Mouse (Mus musculus): ENCODE measurements at regions not wholly inside any gene's neighbourhood (a gene's known extent, or its start where the extent isn't known, plus 50 kb on each side); places are given as distances from the start of the nearest gene placed in this dataset.

DNA sequence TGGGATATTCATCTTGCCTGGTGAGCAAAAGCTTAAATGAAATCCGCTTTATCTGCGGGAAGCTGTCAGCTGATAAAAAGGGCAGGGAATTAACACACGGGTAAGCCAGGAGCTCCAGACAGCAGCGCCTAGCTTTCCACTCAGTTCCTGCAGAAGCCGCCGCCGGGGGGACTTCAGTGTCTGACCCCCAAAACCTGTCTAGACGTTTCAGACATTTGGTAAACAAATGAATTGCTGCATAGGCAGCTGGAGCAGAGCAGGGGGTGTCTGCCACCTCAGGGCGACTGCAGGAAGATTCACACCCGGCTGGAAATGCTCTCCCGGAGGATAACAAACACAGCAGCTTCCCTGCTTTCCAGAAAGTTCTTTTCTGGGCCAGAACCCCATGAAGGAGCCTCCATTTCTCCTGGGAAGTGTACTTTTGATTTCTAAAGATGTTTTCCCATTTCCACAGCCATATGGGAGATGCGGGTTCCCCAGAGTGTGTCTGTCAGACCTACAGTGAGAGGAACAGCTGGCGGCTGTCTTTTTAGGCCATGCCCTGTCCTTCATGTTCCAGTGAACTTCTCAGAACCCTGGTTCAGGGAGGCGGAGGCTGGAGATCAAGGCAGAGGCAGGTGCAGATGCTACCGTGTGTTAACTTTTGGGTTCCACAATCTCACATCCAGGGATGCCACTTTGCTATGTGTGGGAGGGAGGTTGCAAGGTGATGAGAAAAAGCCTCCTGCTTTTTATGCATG lies 58.7 kb upstream of the Pmepa1 start:
- no peak for ATAC-seq (ENCODE audit: low TSS enrichment)

- ATAC-seq (ENCODE audit: low TSS enrichment) = peak; percentile 58
These were observed 59.5 kb upstream of the Pmepa1 start for GRCm38 (mm10) chr2:173335859-173336258.

- 0 out of 2 replicates have a peak, but pooled peaks have one; percentile 20 for ATAC-seq (ENCODE audit: low TSS enrichment)
These were observed 61.3 kb upstream of the Pmepa1 start for GRCm38 (mm10) chr2:173337666-173338065.

- ATAC-seq (ENCODE audit: low TSS enrichment) = no peak
These were observed 62.3 kb upstream of the Pmepa1 start for GRCm38 (mm10) chr2:173338671-173339070.

DNA sequence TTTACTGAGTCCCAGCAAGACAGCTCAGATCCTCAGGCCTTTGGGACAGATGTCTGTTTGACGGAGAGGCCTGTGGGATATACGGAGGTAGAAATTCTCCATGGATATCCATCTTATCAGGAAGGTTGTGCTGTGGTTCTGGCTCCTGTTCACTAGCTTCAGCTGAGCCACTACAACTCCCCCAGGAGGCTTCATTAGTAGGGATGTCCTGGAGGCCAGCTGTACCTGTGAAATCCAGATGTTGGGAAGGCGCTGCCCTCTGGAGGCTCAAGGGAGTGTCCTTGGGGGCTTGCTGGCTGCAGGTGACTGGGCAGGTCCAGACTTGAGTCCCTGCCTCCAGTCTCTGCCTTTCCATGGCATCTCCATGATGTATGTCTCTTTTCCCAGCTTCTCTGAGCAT lies 62.9 kb upstream of the Pmepa1 start:
- no peak for ATAC-seq (ENCODE audit: low TSS enrichment)

GRCm38 (mm10) chr2:173340044-173340601 lies 63.8 kb upstream of the Pmepa1 start:
- ATAC-seq (ENCODE audit: low TSS enrichment) = no peak

- peak; percentile 59 for ATAC-seq (ENCODE audit: low TSS enrichment)
These were observed 66.4 kb upstream of the Pmepa1 start for GRCm38 (mm10) chr2:173342605-173343260.

- ATAC-seq (ENCODE audit: low TSS enrichment) = no peak
These were observed 67.3 kb upstream of the Pmepa1 start for GRCm38 (mm10) chr2:173343665-173344064.

- ATAC-seq (ENCODE audit: low TSS enrichment) = no peak
These were observed 67.9 kb upstream of the Pmepa1 start for GRCm38 (mm10) chr2:173344221-173344620.

- peak; percentile 90 for ATAC-seq (ENCODE audit: low TSS enrichment)
These were observed 71.0 kb upstream of the Pmepa1 start for GRCm38 (mm10) chr2:173347341-173347740.

DNA sequence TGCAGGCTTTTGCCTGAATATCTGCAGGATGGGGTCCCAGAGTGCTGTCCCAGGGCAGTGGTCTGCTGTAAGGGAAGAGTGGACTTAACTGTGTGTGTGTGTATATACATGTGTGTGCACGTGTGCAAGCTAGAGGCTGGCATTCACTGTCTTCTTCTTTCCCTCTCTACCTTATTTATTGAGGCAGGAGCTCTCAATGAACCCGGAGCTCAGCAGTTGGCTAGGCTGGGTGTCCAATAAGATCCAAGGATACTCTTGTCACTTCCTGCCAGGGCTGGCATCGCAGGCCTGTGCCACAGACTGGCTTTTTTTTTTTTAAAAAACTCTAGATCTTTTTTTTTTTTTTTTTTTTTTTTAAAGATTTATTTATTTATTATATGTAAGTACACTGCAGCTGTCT lies 72.4 kb upstream of the Pmepa1 start:
- no peak for ATAC-seq (ENCODE audit: low TSS enrichment)

DNA sequence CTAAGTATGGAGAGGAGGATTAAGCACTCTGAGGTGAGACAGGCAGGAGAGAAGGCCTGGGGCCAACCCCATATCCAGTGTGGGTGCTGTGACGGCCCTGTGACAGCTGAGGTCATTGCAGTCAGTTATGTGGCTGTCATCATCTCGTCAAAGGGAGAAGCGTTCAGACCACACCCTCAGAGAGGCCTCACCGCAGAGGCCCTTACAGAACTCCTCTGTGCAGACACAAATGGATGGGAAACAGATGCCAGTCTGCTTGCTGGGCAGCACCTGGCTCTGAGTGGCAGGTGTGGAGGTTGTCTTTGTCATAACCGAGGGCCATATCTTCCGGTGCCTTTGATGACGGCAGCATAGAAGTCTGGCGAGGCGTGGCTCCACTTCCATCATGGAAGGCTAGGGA lies 73.2 kb upstream of the Pmepa1 start:
- no peak for ATAC-seq (ENCODE audit: low TSS enrichment)

GRCm38 (mm10) chr2:173349910-173350309 lies 73.6 kb upstream of the Pmepa1 start:
- ATAC-seq (ENCODE audit: low TSS enrichment) = no peak

GRCm38 (mm10) chr2:173350405-173350804 lies 74.1 kb upstream of the Pmepa1 start:
- ATAC-seq (ENCODE audit: low TSS enrichment) = no peak

- no peak for ATAC-seq (ENCODE audit: low TSS enrichment)
These were observed 74.5 kb upstream of the Pmepa1 start for GRCm38 (mm10) chr2:173350831-173351230.

GRCm38 (mm10) chr2:173351831-173352755 lies 75.8 kb upstream of the Pmepa1 start:
- peak; percentile 64 for ATAC-seq (ENCODE audit: low TSS enrichment)

DNA sequence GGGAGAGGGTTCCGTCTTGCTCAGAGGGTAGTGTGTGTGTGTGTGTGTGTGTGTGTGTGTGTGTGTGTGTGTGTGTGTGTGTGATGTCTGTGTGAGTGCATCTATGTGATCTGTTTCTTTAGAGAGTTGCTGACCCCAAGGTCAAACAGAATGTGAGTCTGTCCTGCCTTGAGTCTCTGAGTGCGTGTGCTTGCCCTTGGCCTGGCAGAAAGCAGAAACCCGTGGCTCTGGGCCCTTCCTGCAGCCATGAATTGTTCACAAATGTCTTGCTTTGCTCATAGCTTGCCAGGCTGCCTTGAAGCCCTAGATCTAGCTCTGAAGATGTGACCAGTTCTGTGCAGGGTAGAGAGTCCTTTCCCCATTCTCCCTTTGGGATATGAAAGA lies 76.4 kb upstream of the Pmepa1 start:
- ATAC-seq (ENCODE audit: low TSS enrichment) = no peak

DNA sequence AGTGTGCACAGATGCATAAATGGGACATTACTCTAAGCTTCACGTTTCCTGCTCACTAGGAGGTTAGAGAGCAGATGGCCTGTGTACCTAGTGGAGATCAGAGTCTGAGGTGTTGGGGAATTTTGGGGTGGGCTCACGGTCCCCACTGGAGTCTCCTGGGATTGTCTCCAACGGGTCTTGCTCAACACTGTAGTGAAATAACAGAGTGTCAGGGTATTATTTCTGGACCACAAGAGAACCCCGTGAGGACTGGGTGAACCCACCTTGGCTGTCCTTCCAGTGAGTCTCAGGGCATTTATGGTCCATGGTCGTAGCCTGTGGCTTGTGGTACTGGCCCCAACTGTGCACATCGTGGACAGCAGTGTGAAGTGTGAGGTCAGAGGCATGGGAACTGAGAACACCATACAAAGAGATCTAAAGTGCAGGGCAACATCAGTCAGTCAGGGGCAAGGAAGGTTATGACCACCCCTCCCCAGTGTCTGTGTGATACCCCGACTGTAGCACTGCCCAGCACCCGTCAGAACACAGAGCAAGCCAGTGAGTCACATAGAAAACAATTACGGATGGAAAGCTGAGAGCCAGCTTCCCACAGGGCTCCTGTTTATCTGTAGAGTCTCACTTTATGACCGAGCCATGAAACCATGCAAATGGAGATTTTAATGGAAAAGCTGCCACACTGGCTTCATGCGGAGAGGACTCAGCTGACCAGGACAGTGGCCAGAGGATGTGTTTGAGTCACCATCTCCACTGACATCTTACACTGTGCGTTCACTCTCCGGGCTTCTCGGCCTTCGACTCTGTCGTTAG lies 77.3 kb upstream of the Pmepa1 start:
- ATAC-seq (ENCODE audit: low TSS enrichment) = no peak

- ATAC-seq (ENCODE audit: low TSS enrichment) = no peak
These were observed 80.5 kb upstream of the Pmepa1 start for GRCm38 (mm10) chr2:173356786-173357185.

- peak; percentile 73 for ATAC-seq (ENCODE audit: low TSS enrichment)
These were observed 89.3 kb upstream of the Pmepa1 start for GRCm38 (mm10) chr2:173365441-173366166.

GRCm38 (mm10) chr2:173366734-173367133 lies 90.4 kb upstream of the Pmepa1 start:
- ATAC-seq (ENCODE audit: low TSS enrichment) = no peak
